Mouse (Mus musculus): ENCODE data around the gene Col24a1.

Col24a1 gene

DNA sequence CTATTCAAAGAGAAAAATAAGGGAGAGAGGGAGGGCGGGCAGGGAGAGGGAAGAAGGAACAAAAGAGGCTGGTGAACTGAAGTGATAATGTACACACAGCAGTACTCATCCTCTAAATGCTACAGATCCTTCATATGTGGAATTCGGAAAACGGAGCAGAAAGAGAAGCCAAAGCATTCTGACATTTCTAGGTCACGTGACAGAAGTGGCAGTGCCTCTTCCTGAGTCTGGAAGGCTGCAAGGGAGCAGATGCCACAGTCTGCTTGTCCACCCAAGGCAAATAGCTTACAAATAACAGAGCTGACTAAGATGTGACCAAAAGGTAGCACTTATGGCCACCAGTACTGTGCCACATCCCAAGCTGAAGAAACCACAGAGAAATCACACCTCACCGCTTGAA, 164.8 kb downstream of the Col24a1 start:
- no peak for DNase-seq (ENCODE audit: extremely low spot score, low spot score)

DNA sequence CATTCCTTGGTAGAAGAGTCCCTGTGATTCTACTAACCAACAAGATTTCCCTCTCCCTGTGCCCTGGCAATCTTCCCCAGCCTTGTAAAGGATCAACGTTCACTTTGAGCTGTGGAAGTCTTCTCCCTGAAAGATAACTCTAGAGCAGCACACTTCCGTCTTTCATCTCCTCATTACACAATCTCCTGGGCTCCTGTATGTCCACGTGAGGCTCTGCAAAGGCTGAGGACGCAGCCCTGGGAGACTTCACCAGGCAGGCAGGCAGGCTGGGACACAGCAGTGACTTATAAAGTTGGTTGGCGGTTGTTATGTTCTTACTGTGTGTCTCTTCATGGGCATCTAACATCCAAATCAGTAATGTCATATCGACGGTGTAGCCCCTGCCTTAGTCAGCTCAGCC, 170.1 kb downstream of the Col24a1 start:
- no peak for DNase-seq (ENCODE audit: extremely low spot score, low spot score)

- DNase-seq (ENCODE audit: extremely low spot score, low spot score): no peak
Measured at GRCm38 (mm10) chr3:145463731-145464130, 171.5 kb downstream of the Col24a1 start.

DNA sequence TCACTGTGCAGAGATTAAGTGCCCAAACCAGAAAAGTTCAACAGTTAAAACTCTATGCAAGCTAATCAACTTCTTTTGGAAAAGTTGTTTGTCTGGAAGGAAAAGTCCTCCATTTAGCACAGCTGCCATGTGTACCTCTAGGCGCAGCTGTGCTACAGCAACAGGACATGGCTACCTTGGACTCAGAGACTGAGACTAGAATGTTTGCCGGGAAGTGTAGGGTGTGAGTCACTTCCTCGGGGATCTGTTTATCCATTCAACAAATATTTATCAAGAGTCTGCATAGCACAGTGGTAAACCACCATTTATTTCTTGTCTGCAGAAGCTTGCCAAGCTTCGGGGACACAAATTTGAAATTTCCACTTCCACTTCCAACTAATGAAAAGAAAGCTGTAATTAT, 178.8 kb downstream of the Col24a1 start:
- no peak for DNase-seq (ENCODE audit: extremely low spot score, low spot score)

- DNase-seq (ENCODE audit: extremely low spot score, low spot score): no peak
Measured at GRCm38 (mm10) chr3:145474163-145474562, 181.9 kb downstream of the Col24a1 start.

GRCm38 (mm10) chr3:145476634-145477033, 184.4 kb downstream of the Col24a1 start:
- no peak for DNase-seq (ENCODE audit: extremely low spot score, low spot score)

DNA sequence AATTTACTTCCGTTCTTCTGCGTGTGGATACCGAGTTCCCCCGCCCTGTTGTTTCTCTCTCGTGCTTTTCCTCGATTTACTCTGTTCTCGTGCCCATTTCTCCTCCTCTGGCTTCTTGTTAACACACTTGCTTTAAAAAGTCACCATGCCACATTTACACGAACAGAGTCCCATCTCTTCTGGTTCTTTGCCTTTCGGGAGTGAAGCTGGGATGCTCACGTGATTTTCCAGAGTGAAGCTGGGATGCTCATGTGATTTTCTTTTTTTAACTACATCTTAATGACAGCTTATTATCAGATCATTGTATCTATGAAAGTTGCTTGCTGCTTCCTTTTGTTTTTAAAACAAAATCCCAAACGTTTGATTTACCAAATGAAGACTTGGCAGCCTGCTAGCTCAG, 184.8 kb downstream of the Col24a1 start:
- no peak for DNase-seq (ENCODE audit: extremely low spot score, low spot score)

DNA sequence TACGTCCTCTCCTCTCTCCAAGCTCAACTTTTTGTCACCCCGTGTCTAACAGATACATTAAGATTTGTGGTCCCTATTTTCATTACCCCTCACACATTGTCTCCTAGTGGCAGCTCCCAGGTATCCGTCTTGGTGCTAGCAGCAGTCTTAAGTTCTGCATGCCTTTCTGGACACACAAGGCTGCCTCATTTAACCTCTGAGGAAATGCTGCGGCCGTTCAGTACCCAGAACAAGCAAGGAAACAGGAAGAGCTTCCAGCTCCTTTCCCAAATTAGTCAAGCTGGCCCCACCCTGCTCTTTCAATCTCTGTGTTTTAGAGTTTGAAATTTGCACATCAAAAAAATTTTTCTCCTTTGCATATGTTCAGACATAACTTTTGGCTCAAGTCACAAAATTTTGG, 186.2 kb downstream of the Col24a1 start:
- no peak for DNase-seq (ENCODE audit: extremely low spot score, low spot score)

DNA sequence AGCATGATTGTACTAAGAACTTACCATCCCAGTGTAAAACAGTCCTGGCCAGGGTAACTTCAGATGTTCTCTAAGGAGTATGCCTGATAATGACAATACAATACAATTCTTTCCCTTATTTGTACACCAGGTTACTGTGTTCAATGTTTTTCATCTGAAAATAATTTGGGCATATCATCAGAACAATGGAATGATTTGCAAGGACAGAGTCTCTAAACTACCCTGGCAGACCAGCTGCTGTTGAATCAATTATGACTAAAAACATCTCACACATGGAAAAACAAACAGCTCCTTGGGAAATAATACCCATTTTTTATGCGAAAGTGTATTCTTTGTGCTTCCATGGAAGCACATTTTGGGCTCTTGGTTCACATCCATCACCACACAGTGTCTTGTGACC, 198.0 kb downstream of the Col24a1 start:
- no peak for DNase-seq (ENCODE audit: extremely low spot score, low spot score)

DNA sequence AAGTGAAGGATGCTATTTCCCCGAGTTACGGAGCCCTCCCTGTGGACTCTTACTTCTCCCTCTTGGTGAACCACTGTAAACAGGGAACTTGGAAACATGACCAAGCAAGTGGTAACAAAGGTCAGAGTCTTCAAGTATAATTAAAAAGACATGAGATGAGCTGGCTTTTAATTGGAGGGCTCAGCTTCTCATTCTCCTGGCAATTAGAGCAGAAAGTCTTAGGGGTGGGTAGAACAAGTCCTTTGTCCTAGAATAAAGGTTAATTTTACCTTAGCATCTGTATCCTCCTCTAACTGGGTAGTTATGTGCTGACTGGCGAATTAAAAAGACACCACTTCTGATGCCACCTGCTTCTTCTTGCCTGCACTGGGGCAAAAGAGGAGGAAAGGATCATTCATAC, 199.1 kb downstream of the Col24a1 start:
- DNase-seq (ENCODE audit: extremely low spot score, low spot score): no peak

DNA sequence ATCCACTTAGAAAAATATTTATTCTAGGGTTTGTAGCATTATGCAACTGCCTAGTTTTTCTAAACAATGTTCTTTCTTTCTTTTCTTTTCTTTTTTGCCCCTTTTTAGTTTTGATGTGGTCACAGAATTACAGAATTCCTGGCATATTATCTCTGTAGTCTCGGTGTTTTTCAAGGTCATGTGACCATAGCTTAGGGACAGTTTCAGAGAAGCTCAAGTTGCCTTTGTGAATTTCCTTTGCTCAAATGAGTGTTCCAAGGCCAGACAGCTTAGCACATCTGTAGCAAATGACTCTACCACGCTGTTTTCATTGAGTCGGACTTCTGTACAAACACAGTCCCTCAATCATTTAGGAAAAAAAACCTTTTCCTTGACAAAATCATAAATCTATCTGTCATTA, 205.9 kb downstream of the Col24a1 start:
- DNase-seq (ENCODE audit: extremely low spot score, low spot score): no peak

- DNase-seq (ENCODE audit: extremely low spot score, low spot score): no peak
Measured at GRCm38 (mm10) chr3:145498893-145499292, 206.6 kb downstream of the Col24a1 start.

DNA sequence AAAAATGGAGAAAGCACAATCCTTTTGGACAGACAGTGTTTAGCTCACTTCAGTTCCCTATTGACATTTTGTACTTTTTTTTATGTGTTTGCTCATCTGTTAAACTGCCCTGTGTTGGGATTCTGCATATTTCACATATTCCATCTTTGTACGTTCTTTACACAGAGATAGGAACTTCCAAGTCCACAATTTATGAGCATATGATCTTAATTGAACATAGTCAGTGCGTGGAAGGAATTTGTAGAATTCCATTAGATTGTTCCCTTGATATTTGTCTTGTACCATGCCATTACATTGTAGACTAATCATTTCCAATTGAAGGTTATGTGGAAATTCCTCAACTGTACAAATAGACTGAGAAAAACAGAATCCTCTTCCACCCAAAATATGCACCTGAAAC, 212.6 kb downstream of the Col24a1 start:
- DNase-seq (ENCODE audit: extremely low spot score, low spot score): no peak

- no peak for DNase-seq (ENCODE audit: extremely low spot score, low spot score)
Measured at GRCm38 (mm10) chr3:145508550-145508949, 216.3 kb downstream of the Col24a1 start.

GRCm38 (mm10) chr3:145514197-145514596, 221.9 kb downstream of the Col24a1 start:
- DNase-seq (ENCODE audit: extremely low spot score, low spot score): no peak

DNA sequence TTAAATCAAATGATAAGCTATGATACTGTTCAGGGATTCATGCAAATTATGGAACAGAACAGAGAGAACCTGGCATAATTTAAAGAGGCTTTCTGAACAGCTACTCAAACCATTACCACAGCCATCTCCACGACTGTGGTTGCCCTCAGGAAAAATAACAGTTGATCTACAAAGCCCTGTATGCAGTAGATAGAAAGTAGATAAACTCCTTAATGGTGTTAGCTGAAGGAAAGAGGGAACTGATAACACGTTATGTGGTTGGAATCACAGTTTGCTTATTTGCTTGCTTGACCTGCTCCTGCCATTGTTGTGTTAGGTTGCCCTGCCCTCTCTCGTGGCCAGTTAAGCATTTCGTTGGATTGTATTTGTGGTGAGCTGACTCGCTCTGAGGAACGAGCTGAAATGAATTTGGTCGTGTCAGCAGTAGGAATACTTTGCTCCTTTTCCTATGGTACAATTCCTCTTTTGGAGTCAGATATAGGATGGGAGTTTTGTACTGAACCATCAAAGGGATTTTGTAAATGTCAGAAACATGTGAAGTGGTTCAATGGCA, 229.3 kb downstream of the Col24a1 start:
- no peak for DNase-seq (ENCODE audit: extremely low spot score, low spot score)

DNA sequence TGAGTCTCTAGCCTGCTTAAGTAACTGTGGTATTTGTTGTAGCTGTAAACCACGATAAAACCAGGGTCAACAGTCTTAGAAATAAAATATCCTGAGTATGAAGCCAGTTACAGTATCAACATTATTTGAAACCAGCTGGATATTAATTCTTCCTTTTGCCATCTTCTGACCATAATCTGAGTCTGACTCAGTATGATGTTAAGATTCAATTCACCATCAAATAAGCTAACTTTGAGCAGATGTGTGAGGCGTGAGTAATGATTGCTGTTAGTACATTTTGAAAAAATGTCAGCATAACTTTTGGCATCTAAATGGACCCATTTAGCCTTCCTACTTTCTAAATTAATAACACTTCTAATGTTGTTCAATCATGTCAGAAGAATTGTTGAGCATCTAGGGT, 230.0 kb downstream of the Col24a1 start:
- no peak for DNase-seq (ENCODE audit: extremely low spot score, low spot score)

GRCm38 (mm10) chr3:145525266-145525665, 233.0 kb downstream of the Col24a1 start:
- DNase-seq (ENCODE audit: extremely low spot score, low spot score): peak; percentile 15

- DNase-seq (ENCODE audit: extremely low spot score, low spot score): no peak
Measured at GRCm38 (mm10) chr3:145537870-145538269, 245.6 kb downstream of the Col24a1 start.

GRCm38 (mm10) chr3:145548441-145549415, 256.5 kb downstream of the Col24a1 start:
- DNase-seq (ENCODE audit: extremely low spot score, low spot score): no peak

GRCm38 (mm10) chr3:145550216-145550615, 257.9 kb downstream of the Col24a1 start:
- no peak for DNase-seq (ENCODE audit: extremely low spot score, low spot score)

GRCm38 (mm10) chr3:145554388-145554787, 262.1 kb downstream of the Col24a1 start:
- DNase-seq (ENCODE audit: extremely low spot score, low spot score): no peak

- DNase-seq (ENCODE audit: extremely low spot score, low spot score): no peak
Measured at GRCm38 (mm10) chr3:145556206-145556605, 263.9 kb downstream of the Col24a1 start.
